Mouse (Mus musculus) MEL (cell line): ENCODE data around the gene Entpd8. TPM values are rescaled to one million over a fixed set of nuclear protein-coding genes. Genes with fewer than 3 reads are reported as not detected.

ENCODE experiments used
- DNase-seq: peaks from one replicate; pipeline ENCODE4 v3.0.0; 2011; ENCODE audit warnings: low read depth, low spot score
- H3K27ac ChIP-seq: 2 replicates; pipeline ENCODE4 v1.5.1; 2012; ENCODE audit warnings: low read depth, mild to moderate bottlenecking, control low read depth, low read length, moderate library complexity; ENCODE audit not compliant: control insufficient read depth
- H3K27me3 ChIP-seq, 2 experiments: fragments of 150-350 bp in 1 of 2; sonication (generic) in 1 of 2; 2 replicates each; pipeline ENCODE4 v1.6.1; 2012; ENCODE audit warnings: low read length in 2 of 2, mild to moderate bottlenecking in 2 of 2, improper control_type of control experiment in 1 of 2, moderate library complexity in 1 of 2; ENCODE audit not compliant: insufficient read depth in 2 of 2, control insufficient read depth in 1 of 2
- H3K36me3 ChIP-seq, 2 experiments: 2 replicates each; pipeline ENCODE4 v1.6.1; 2012 to 2014; ENCODE audit warnings: low read length in 2 of 2, improper control_type of control experiment in 1 of 2, inconsistent platforms in 1 of 2, mild to moderate bottlenecking in 1 of 2; ENCODE audit not compliant: insufficient read depth in 2 of 2, control insufficient read depth in 1 of 2
- H3K4me1 ChIP-seq, 2 experiments: fragments of 150-350 bp in 1 of 2; sonication (generic) in 1 of 2; 2 replicates each; pipeline ENCODE4 v1.6.1; 2012; ENCODE audit warnings: low read length in 2 of 2, improper control_type of control experiment in 1 of 2, mild to moderate bottlenecking in 1 of 2; ENCODE audit not compliant: insufficient read depth in 2 of 2, control insufficient read depth in 1 of 2
- H3K4me3 ChIP-seq, 2 experiments: fragments of 150-350 bp in 1 of 2; sonication (generic) in 1 of 2; 2 replicates each; pipeline ENCODE4 v1.5.1; 2012; ENCODE audit warnings: low read depth in 2 of 2, low read length in 2 of 2, mild to moderate bottlenecking in 2 of 2, moderate library complexity in 2 of 2, control low read depth in 1 of 2, improper control_type of control experiment in 1 of 2; ENCODE audit not compliant: control insufficient read depth in 1 of 2, insufficient read depth in 1 of 2
- H3K79me2 ChIP-seq: 2 replicates; pipeline ENCODE4 v1.6.1; 2012; ENCODE audit warnings: mild to moderate bottlenecking, low read length, moderate library complexity; ENCODE audit not compliant: control insufficient read depth, poor library complexity, insufficient read depth
- H3K9ac ChIP-seq: 2 replicates; pipeline ENCODE4 v1.6.1; 2012; ENCODE audit warnings: low read depth, mild to moderate bottlenecking, control low read depth, low read length, moderate library complexity; ENCODE audit not compliant: control insufficient read depth, poor library complexity, severe bottlenecking
- H3K9me3 ChIP-seq: fragments of 150-350 bp; sonication (generic); replicated peaks from 2 replicates; pipeline ENCODE4 v1.6.1; 2012; ENCODE audit warnings: mild to moderate bottlenecking, low read length, improper control_type of control experiment, moderate library complexity; ENCODE audit not compliant: insufficient read depth
- BHLHE40 ChIP-seq: IDR thresholded peaks from 2 replicates; pipeline ENCODE4 v1.6.1; 2012; ENCODE audit warnings: low read depth, mild to moderate bottlenecking, inconsistent platforms, low read length, improper control_type of control experiment, borderline replicate concordance
- CHD2 ChIP-seq: IDR thresholded peaks from 2 replicates; pipeline ENCODE4 v1.6.1; 2011; ENCODE audit warnings: low read length, improper control_type of control experiment
- ELF1 ChIP-seq: IDR thresholded peaks from 2 replicates; pipeline ENCODE4 v1.6.1; 2014; ENCODE audit warnings: low read depth, mild to moderate bottlenecking, inconsistent platforms, low read length, improper control_type of control experiment, moderate library complexity
- EP300 ChIP-seq, 2 experiments: IDR thresholded peaks; 2 replicates each; pipeline ENCODE4 v1.6.1; 2011; ENCODE audit warnings: improper control_type of control experiment in 2 of 2, low read length in 2 of 2, low read depth in 1 of 2, mild to moderate bottlenecking in 1 of 2
- ETS1 ChIP-seq: IDR thresholded peaks from 2 replicates; pipeline ENCODE4 v1.6.1; 2012; ENCODE audit warnings: low read depth, mild to moderate bottlenecking, inconsistent platforms, low read length, improper control_type of control experiment, moderate library complexity
- GABPA ChIP-seq: IDR thresholded peaks from 2 replicates; pipeline ENCODE4 v1.6.1; 2012; ENCODE audit warnings: low read depth, mild to moderate bottlenecking, inconsistent platforms, low read length, improper control_type of control experiment, moderate library complexity
- GATA1 ChIP-seq: IDR thresholded peaks from 2 replicates; pipeline ENCODE4 v1.6.1; 2011; ENCODE audit warnings: low read depth, low read length, improper control_type of control experiment
- HCFC1 ChIP-seq: IDR thresholded peaks from 2 replicates; pipeline ENCODE4 v1.6.1; 2012; ENCODE audit warnings: low read depth, mild to moderate bottlenecking, inconsistent platforms, low read length, improper control_type of control experiment, moderate library complexity
- JUND ChIP-seq: IDR thresholded peaks from 2 replicates; pipeline ENCODE4 v1.6.1; 2011; ENCODE audit warnings: low read depth, mild to moderate bottlenecking, improper control_type of control experiment, low read length
- MAX ChIP-seq: IDR thresholded peaks from 2 replicates; pipeline ENCODE4 v1.6.1; 2011; ENCODE audit warnings: low read length, improper control_type of control experiment
- MEF2A ChIP-seq: IDR thresholded peaks from 2 replicates; pipeline ENCODE4 v1.6.1; 2014; ENCODE audit warnings: low read depth, mild to moderate bottlenecking, inconsistent platforms, low read length, improper control_type of control experiment; ENCODE audit not compliant: poor library complexity, insufficient replicate concordance, severe bottlenecking; ENCODE audit errors: extremely low read depth
- MYB ChIP-seq: IDR thresholded peaks from 2 replicates; pipeline ENCODE4 v1.6.1; 2011; ENCODE audit warnings: mild to moderate bottlenecking, low read depth, low read length, improper control_type of control experiment
- NELFE ChIP-seq: IDR thresholded peaks from 2 replicates; pipeline ENCODE4 v1.6.1; 2011; ENCODE audit warnings: low read depth, low read length, improper control_type of control experiment
- NRF1 ChIP-seq: IDR thresholded peaks from 2 replicates; pipeline ENCODE4 v1.6.1; 2014; ENCODE audit warnings: low read depth, mild to moderate bottlenecking, inconsistent platforms, low read length, improper control_type of control experiment, moderate library complexity; ENCODE audit not compliant: poor library complexity, insufficient read depth, severe bottlenecking
- POLR2A ChIP-seq, 2 experiments: IDR thresholded peaks; 2 replicates each; pipeline ENCODE4 v1.6.1; 2011 to 2012; ENCODE audit warnings: low read length in 2 of 2, mild to moderate bottlenecking in 2 of 2, control low read depth in 1 of 2, improper control_type of control experiment in 1 of 2, low read depth in 1 of 2, moderate library complexity in 1 of 2; ENCODE audit not compliant: control insufficient read depth in 1 of 2, insufficient read depth in 1 of 2, poor library complexity in 1 of 2
- RAD21 ChIP-seq: IDR thresholded peaks from 2 replicates; pipeline ENCODE4 v1.6.1; 2011; ENCODE audit warnings: mild to moderate bottlenecking, low read depth, low read length, improper control_type of control experiment
- SIN3A ChIP-seq: IDR thresholded peaks from 2 replicates; pipeline ENCODE4 v1.6.1; 2012; ENCODE audit warnings: low read length, improper control_type of control experiment, inconsistent platforms
- TAL1 ChIP-seq: IDR thresholded peaks from 2 replicates; pipeline ENCODE4 v1.6.1; 2012; ENCODE audit warnings: mild to moderate bottlenecking, inconsistent platforms, low read length, moderate library complexity, mixed read lengths
- TCF12 ChIP-seq: IDR thresholded peaks from 2 replicates; pipeline ENCODE4 v1.6.1; 2014; ENCODE audit warnings: low read depth, mild to moderate bottlenecking, inconsistent platforms, low read length, improper control_type of control experiment, moderate library complexity
- UBTF ChIP-seq: IDR thresholded peaks from 2 replicates; pipeline ENCODE4 v1.6.1; 2012; ENCODE audit warnings: low read depth, mild to moderate bottlenecking, inconsistent platforms, low read length, improper control_type of control experiment, moderate library complexity, borderline replicate concordance; ENCODE audit not compliant: insufficient read depth
- USF1 ChIP-seq: IDR thresholded peaks from 2 replicates; pipeline ENCODE4 v1.6.1; 2014; ENCODE audit warnings: low read depth, mild to moderate bottlenecking, inconsistent platforms, low read length, improper control_type of control experiment, moderate library complexity
- ZC3H11A ChIP-seq: IDR thresholded peaks from 2 replicates; pipeline ENCODE4 v1.6.1; 2012; ENCODE audit warnings: low read depth, mild to moderate bottlenecking, inconsistent platforms, low read length, improper control_type of control experiment
- ZKSCAN1 ChIP-seq: IDR thresholded peaks from 2 replicates; pipeline ENCODE4 v1.6.1; 2012; ENCODE audit warnings: low read depth, mild to moderate bottlenecking, inconsistent platforms, low read length, improper control_type of control experiment, moderate library complexity
- ZNF384 ChIP-seq: IDR thresholded peaks from 2 replicates; pipeline ENCODE4 v1.6.1; 2012; ENCODE audit warnings: low read depth, mild to moderate bottlenecking, inconsistent platforms, low read length, improper control_type of control experiment
- polyA plus RNA-seq, 2 experiments: library from polyadenylated mRNA; stranded (reverse) in 1 of 2; unstranded in 1 of 2; fragments of >175 nt in 1 of 2; fragments of >200 nt in 1 of 2; gene quantifications; 2 replicates each; pipeline versions ENCODE4 v1.2.1 to v1.2.4; 2012; ENCODE audit warnings: low replicate concordance in 2 of 2, low read depth in 1 of 2; ENCODE audit not compliant: insufficient read length in 2 of 2, insufficient read depth in 1 of 2, missing spikeins in 1 of 2
- total RNA-seq: library from RNA; depleted of rRNA; stranded (reverse); fragments of 300-350 nt; gene quantifications from 2 replicates; pipeline ENCODE4 v1.2.3, GENCODE M21; 2012

Entpd8 gene
- total and polyA plus RNA-seq, 3 experiments: not detected

GRCm38 (mm10) chr2:25063523-25063922 lies 16.6 kb upstream of the Entpd8 start:
- Histone ChIP-seq H3K9me3 (no peaks in the 10 kb centered on the region), H3K4me1 (peaks cover 0 to 3% of the 10 kb centered on the region in 2 experiments; a peak in 2 of 4 replicates), H3K79me2 (no peaks in the 10 kb centered on the region), H3K9ac (no peak overlapping the region), H3K4me3 (no peak overlapping the region), H3K27me3 (no peaks in the 10 kb centered on the region), H3K27ac (no peak overlapping the region), H3K36me3 (no peaks in the 10 kb centered on the region)
- no peak for TF ChIP-seq GABPA
- no peak for TF ChIP-seq GATA1
- no peak for TF ChIP-seq POLR2A (IDR thresholded peaks at IDR 0.05; ENCODE audit: control insufficient read depth in 1 of 2, insufficient read depth in 1 of 2, low read depth in 1 of 2, low read length in 2 of 2, poor library complexity in 1 of 2)
- no peak for TF ChIP-seq MYB
- DNase-seq: no peak

- Histone ChIP-seq H3K79me2 (no peaks in the 10 kb centered on the region), H3K27ac (no peak overlapping the region)
- peak; percentile 24 for DNase-seq
- TF ChIP-seq ELF1 (no peak), MEF2A (no peak), MAX (no peak), GABPA (no peak), TAL1 (no peak), BHLHE40 (no peak), HCFC1 (no peak), ZC3H11A (no peak), CHD2 (no peak), RAD21 (no peak), SIN3A (no peak), TCF12 (peak; percentile 64; the same call in 1 of the 2 replicates), ETS1 (no peak), ZNF384 (peak; percentile 36; the same call in 1 of the 2 replicates), NELFE (no peak), ZKSCAN1 (no peak), USF1 (no peak), NRF1 (no peak), UBTF (no peak), EP300 (IDR thresholded peaks at IDR 0.05; ENCODE audit: low read depth in 1 of 2, low read length in 2 of 2) (peak; percentile 41 to 51), JUND (no peak), GATA1 (peak; percentile 56; the same call in 1 of the 2 replicates)
- TF ChIP-seq, all 39 proteins: peak for 4
- H3K9ac ChIP-seq: no peak overlapping the region
- H3K9me3 ChIP-seq: no peaks in the 10 kb centered on the region
- H3K4me3 ChIP-seq: no peak overlapping the region
- peaks cover 0 to 7% of the 10 kb centered on the region in 2 experiments; a peak in 2 of 4 replicates for H3K4me1 ChIP-seq
- peaks cover 0 to under 1% of the 10 kb centered on the region in 2 experiments; a peak in 1 of 4 replicates for H3K36me3 ChIP-seq
- no peaks in the 10 kb centered on the region for H3K27me3 ChIP-seq
Observed at GRCm38 (mm10) chr2:25064285-25064684, 15.8 kb upstream of the Entpd8 start.
